Mouse (Mus musculus) embryonic fibroblast, embryonic 13.5 days (primary cell): ENCODE data around the gene AL607142.1.

Experiments
- CTCF ChIP-seq: IDR thresholded peaks from 2 replicates; pipeline ENCODE4 v1.5.1; 2011; ENCODE audit warnings: mild to moderate bottlenecking, control low read depth, low read length, moderate library complexity, borderline replicate concordance; ENCODE audit not compliant: insufficient read depth
- POLR2A ChIP-seq: IDR thresholded peaks from 2 replicates; pipeline ENCODE4 v1.6.1; 2011; ENCODE audit warnings: low read depth, mild to moderate bottlenecking, control low read depth, low read length, moderate library complexity

GRCm38 (mm10) chr4:120066841-120067591, 2.2 kb downstream of the AL607142.1 start:
- TF ChIP-seq CTCF (no peak), POLR2A (no peak)
